Mouse (Mus musculus) thymus, adult 2 months (tissue): ENCODE data around the gene Cyp1a1. TPM values are rescaled to one million over a fixed set of nuclear protein-coding genes. Genes with fewer than 3 reads are reported as not detected.

ENCODE experiments used
- DNase-seq: peaks from one replicate; pipeline ENCODE4 v3.0.0; 2021
- H3K27ac ChIP-seq: fragments of 200-500 bp; 2 replicates; pipeline ENCODE4 v1.5.1; 2012; ENCODE audit warnings: low read length, control low read depth; ENCODE audit not compliant: control insufficient read depth, insufficient read depth
- H3K27me3 ChIP-seq: fragments of 200-500 bp; 2 replicates; pipeline ENCODE4 v1.6.1; 2012; ENCODE audit warnings: mild to moderate bottlenecking, low read length, moderate library complexity, mixed read lengths; ENCODE audit not compliant: control insufficient read depth, insufficient read depth
- H3K36me3 ChIP-seq: fragments of 200-500 bp; 2 replicates; pipeline ENCODE4 v1.6.1; 2012; ENCODE audit warnings: mild to moderate bottlenecking, low read length, moderate library complexity; ENCODE audit not compliant: control insufficient read depth, insufficient read depth
- H3K4me1 ChIP-seq: fragments of 200-500 bp; replicated peaks from 2 replicates; pipeline ENCODE4 v1.6.1; 2012; ENCODE audit warnings: low read length; ENCODE audit not compliant: control insufficient read depth, insufficient read depth
- H3K4me3 ChIP-seq: fragments of 200-500 bp; 2 replicates; pipeline ENCODE4 v1.5.1; 2012; ENCODE audit warnings: mild to moderate bottlenecking, low read length, control low read depth, moderate library complexity; ENCODE audit not compliant: control insufficient read depth, insufficient read depth
- CTCF ChIP-seq: fragments of 200-500 bp; IDR thresholded peaks from 2 replicates; pipeline ENCODE4 v1.5.1; 2012; ENCODE audit warnings: mild to moderate bottlenecking, control low read depth, low read length, moderate library complexity, borderline replicate concordance; ENCODE audit not compliant: control insufficient read depth, poor library complexity, insufficient read depth; ENCODE audit errors: extremely low read depth
- POLR2A ChIP-seq: fragments of 200-500 bp; IDR thresholded peaks from 2 replicates; pipeline ENCODE4 v1.6.1; 2012; ENCODE audit warnings: mild to moderate bottlenecking, low read length, control low read depth, moderate library complexity; ENCODE audit not compliant: control insufficient read depth, poor library complexity, insufficient read depth; ENCODE audit errors: extremely low read depth
- WGBS: fragments of 180-500 bp; shearing (Covaris S2); methylation state at CpG from one replicate; pipeline ENCODE4 v1.1.7; 2018; 5-methylcytosine and 5-hydroxymethylcytosine counted together
- polyA plus RNA-seq: library from polyadenylated mRNA; depleted of rRNA; stranded (reverse); fragments of >200 nt; gene quantifications from 2 replicates; pipeline ENCODE4 v1.2.3, GENCODE M21; 2012

Gene Cyp1a1
- polyA plus RNA-seq, 1 experiment, result 0.15 TPM

DNA sequence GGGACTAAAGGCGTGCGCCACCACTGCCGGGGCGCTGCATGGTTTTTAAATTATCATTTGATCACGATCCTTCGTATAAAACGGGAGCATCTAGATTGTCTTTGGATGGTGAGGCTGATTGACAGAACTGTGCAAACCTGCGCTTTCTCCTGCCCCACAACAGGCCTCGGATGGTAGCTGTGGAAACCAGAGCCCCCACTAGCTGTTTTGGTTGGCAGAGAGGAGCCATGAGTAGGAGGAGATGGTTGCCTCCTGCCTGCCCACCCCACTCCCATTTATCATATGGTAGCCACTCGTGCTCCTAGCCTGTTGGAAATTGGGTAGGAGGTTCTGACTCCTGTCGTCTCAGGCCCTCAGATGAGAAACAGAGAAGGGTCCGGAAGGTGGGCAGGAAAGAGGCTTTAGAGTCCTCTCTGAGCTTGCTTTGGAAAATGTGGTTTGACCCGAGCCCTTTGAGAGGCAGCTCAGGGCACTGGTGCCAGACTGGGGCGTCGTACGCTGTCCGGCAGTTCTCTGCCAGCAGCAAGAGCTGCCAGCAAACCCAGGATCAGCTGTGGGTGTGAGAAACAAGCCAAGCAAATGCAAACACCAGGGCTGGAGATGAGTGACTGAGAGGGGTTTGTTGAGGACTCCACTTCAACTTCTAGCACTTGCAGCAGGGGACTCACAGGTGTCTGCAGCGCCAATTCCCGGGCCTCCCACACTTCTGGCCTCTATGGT, 30.9 kb upstream of the Cyp1a1 start:
- WGBS, result 96% methylated on average over 19 of the region's 19 CpGs
- no peak overlapping the region for H3K4me3 ChIP-seq
- H3K27ac ChIP-seq, result no peak overlapping the region
- H3K36me3 ChIP-seq, result no peaks in the 10 kb centered on the region
- TF ChIP-seq POLR2A, result no peak
- TF ChIP-seq CTCF, result no peak
- peaks cover 36% of the 10 kb centered on the region for H3K4me1 ChIP-seq
- no peaks in the 10 kb centered on the region for H3K27me3 ChIP-seq
- DNase-seq, result no peak

DNA sequence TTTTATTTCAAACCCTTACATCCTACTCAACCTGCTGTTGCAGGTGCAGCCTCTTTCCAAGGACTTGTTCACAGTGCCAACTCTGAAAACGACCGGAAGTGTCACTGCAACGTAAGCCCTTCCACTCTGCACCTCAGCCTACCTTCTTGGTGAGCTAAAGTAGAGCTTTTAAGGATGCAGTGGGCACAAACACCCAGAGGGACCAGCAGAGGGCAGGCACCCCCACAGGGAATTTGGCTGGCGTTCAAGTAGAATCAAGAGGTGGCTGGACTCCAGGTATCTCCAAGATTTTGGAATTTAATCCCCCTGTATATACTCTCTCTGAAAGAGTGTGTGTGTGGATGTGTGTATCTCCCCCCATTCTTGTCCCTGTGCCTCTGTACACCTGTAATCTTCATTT, 29.9 kb upstream of the Cyp1a1 start:
- WGBS, result 73% methylated on average over 4 of the region's 4 CpGs
- Histone ChIP-seq H3K27ac (no peak overlapping the region), H3K36me3 (no peaks in the 10 kb centered on the region), H3K4me3 (no peak overlapping the region), H3K4me1 (peaks cover 26% of the 10 kb centered on the region), H3K27me3 (no peaks in the 10 kb centered on the region)
- peak; percentile 5 for DNase-seq
- TF ChIP-seq POLR2A (no peak), CTCF (no peak)

GRCm38 (mm10) chr9:57658970-57659369, 28.8 kb upstream of the Cyp1a1 start:
- no peak for TF ChIP-seq CTCF
- TF ChIP-seq POLR2A, result no peak
- Histone ChIP-seq H3K27me3 (no peaks in the 10 kb centered on the region), H3K4me3 (no peak overlapping the region), H3K36me3 (no peaks in the 10 kb centered on the region), H3K4me1 (peaks cover 15% of the 10 kb centered on the region), H3K27ac (no peak overlapping the region)
- 81% methylated on average over 4 of the region's 4 CpGs for WGBS
- no peak for DNase-seq

GRCm38 (mm10) chr9:57659774-57660173, 28.0 kb upstream of the Cyp1a1 start:
- H3K27ac ChIP-seq, result no peak overlapping the region
- H3K27me3 ChIP-seq, result no peaks in the 10 kb centered on the region
- TF ChIP-seq POLR2A (no peak), CTCF (no peak)
- peaks cover 9% of the 10 kb centered on the region for H3K4me1 ChIP-seq
- WGBS, result 14% methylated on average over 4 of the region's 4 CpGs
- H3K36me3 ChIP-seq, result no peaks in the 10 kb centered on the region
- H3K4me3 ChIP-seq, result no peak overlapping the region
- peak; percentile 82 for DNase-seq

DNA sequence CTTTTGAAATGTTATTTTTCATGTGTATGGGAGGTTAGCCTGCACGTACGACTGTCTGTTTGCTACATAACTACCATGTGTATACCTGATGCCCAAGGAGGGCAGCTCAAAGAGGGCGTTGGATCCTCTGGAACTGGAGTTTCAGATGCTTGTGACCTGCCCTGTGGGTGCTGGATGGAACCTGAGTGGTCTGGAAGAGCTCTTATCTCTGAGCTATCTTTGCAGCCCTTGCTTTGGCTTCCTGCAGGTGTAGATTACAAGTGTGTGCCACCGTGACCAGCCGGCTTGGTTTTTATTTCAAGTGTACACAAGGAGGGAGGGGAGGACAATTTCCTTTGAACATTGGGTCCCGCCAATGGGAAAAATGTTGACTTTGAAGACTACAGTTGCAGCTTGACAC, 27.2 kb upstream of the Cyp1a1 start:
- TF ChIP-seq CTCF, result no peak
- no peak for TF ChIP-seq POLR2A
- Histone ChIP-seq H3K4me3 (no peak overlapping the region), H3K27me3 (no peaks in the 10 kb centered on the region), H3K27ac (peak overlapping the region; percentile 43; the same call in 1 of the 2 replicates), H3K4me1 (peaks cover 9% of the 10 kb centered on the region), H3K36me3 (no peaks in the 10 kb centered on the region)
- 24% methylated on average over 6 of the region's 6 CpGs for WGBS
- no peak for DNase-seq

DNA sequence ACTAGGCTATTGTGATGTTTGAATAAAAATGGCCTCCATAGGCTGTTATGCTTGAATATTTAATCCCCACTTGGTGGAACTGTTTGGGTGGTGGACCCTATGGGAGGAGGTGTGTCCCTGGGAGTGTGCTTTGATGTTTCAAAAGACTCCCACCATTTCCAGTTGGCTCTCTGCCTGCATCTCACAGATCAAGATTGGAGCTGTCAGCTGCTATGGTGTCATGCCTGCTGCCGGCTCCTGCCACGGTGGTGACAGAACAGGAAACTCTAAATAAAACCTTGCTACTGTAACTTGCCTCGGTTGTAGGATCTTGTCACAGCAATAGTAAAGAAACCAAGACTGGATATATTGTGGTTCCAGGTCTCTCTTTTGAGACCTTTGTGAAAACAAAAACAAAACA, 26.2 kb upstream of the Cyp1a1 start:
- no peak for DNase-seq
- Histone ChIP-seq H3K4me1 (peaks cover 7% of the 10 kb centered on the region), H3K36me3 (no peaks in the 10 kb centered on the region), H3K27ac (no peak overlapping the region), H3K27me3 (no peaks in the 10 kb centered on the region), H3K4me3 (no peak overlapping the region)
- 75% methylated on average over 3 of the region's 3 CpGs for WGBS
- TF ChIP-seq CTCF (no peak), POLR2A (no peak)

DNA sequence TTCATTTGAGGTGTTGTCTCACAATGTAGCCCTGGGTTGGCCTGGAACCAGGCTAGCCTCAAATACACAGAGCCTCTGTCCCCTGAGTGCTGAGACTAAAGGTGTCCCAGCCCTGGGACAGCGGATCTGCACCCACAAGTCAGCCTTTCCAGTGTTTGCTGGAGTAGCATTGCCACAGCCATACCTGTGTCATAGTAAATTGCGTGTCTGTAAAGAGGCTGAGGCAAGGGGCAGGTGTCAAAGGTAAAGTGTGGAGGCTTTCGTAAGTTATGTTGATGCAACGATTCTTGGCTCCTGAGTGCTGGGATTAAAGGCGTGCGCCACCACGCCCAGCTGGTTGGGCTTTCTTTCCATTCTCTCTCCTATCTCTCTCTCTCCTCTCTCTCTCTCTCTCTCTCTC, 23.1 kb upstream of the Cyp1a1 start:
- H3K4me3 ChIP-seq, result no peak overlapping the region
- H3K27me3 ChIP-seq, result no peaks in the 10 kb centered on the region
- no peak for DNase-seq
- no peaks in the 10 kb centered on the region for H3K36me3 ChIP-seq
- H3K4me1 ChIP-seq, result peaks cover 27% of the 10 kb centered on the region
- 81% methylated on average over 7 of the region's 7 CpGs for WGBS
- H3K27ac ChIP-seq, result no peak overlapping the region
- TF ChIP-seq POLR2A, result no peak
- TF ChIP-seq CTCF, result no peak
